Mouse (Mus musculus): ENCODE measurements around the gene Rab38. TPM values are rescaled to one million over a fixed set of nuclear protein-coding genes. Genes with fewer than 3 reads are reported as not detected.

Gene Rab38
- polyA plus RNA-seq, 1 experiment from 2014 or later: 2.4 TPM

DNA sequence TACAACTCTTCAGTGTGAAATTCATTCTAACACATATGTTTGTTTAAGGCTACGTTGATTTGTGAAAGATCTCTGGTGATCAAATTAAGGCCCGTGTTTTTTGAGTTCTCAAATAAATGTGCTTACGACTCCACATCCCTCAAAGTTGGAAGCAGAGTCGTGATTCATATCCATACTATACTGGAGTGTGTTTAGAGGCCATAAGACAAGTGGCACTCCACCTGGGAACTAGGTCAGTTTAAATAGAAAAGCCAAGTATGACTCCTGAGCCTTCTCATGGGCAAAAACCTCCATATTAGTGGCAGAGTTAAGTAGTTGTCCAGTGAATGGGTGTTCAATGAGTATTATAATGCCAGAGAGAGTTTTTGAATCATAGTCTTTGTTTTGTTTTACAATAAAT, 13.4 kb downstream of the Rab38 start:
- Histone ChIP-seq H3K4me1 (no peaks in the 10 kb centered on the region), H3K9me3 (replicated peaks) (no peaks in the 10 kb centered on the region), H3K4me2 (no peak overlapping the region), H3K4me3 (replicated peaks) (no peak overlapping the region), H3K9ac (replicated peaks) (no peak overlapping the region), H3K36me3 (no peaks in the 10 kb centered on the region), H3K27me3 (replicated peaks) (no peaks in the 10 kb centered on the region), H3K27ac (replicated peaks) (no peak overlapping the region)
- WGBS: 74% methylated on average over 4 of the region's 4 CpGs
- no peak for ATAC-seq (ENCODE audit: low FRiP score)

DNA sequence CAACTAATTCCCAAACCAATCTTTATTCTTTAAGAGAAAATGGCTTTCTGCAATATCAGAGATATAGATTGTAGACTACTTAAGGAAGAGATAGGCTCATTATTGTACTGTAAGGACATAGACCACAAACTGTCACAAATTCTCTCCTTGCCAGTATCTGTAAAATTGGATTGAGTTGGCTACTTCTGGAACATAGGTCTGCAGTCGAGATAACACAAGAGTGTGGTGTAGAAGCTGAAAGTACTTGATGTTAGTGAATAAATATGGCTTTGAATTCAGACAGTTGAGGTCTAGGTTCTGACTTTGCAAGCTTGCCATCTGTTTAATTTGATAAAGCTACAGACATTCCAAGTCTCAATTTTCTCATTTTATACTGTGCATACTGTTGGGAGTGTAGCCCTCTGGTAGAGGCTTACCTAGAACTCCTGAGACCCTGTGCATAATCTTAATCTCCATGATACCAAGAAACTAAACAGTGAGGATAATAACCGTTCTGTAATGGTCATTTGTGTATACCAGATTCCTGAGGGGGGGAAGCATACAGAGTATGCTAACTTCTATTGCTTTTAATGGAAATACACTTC, 15.3 kb downstream of the Rab38 start:
- WGBS: 78% methylated on average over 2 of the region's 2 CpGs
- no peaks in the 10 kb centered on the region for H3K9me3 ChIP-seq (replicated peaks)
- H3K4me1 ChIP-seq: no peaks in the 10 kb centered on the region

DNA sequence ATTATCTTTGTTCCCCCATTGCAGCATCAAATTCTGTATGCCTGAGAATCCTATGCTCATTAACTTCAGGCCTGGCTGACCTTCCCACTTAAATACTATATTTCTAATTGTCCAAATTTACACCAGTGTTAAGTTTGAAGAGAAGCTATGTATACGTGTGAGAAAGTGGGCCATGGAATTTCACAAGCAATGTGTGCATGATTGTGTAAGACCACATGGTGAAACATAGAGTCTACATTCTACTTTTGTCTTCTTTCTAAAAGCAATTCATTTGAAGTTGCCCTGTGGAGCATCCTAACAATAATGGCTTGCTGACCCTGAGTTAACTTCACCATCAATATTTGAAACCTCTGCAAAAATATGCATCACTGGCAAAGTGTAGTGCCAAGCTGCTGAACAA, 23.2 kb downstream of the Rab38 start:
- 71% methylated on average over 1 of the region's 1 CpGs for WGBS
- ATAC-seq (ENCODE audit: low FRiP score): no peak

More for the DNA sequence above, 15.3 kb downstream of the Rab38 start:
- no peak overlapping the region for H3K27ac ChIP-seq (replicated peaks)
- H3K4me2 ChIP-seq: no peak overlapping the region
- H3K27me3 ChIP-seq (replicated peaks): no peaks in the 10 kb centered on the region
- ATAC-seq (ENCODE audit: low FRiP score): no peak
- H3K4me3 ChIP-seq (replicated peaks): no peak overlapping the region
- no peak overlapping the region for H3K9ac ChIP-seq (replicated peaks)
- H3K36me3 ChIP-seq: no peaks in the 10 kb centered on the region

DNA sequence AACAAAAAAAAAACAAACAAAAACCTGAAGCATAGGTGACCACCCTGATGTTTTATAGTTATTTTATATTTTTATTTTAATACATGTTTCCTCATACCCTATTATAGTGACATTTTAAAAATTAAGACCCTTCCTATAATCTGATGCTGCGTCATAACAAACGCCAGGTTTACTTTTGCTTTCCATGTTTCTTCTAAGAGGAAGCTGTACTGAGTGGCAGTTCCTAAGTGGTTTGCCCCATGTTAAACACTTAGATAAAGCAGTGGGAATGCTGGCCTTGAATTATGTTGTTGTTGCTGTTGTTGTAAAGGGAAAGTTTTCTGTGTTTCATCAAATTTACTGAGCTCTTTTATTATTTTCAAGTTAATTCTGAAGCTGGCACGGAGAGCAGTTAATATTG, 27.8 kb downstream of the Rab38 start:
- Histone ChIP-seq H3K4me1 (no peaks in the 10 kb centered on the region), H3K4me2 (no peak overlapping the region), H3K4me3 (replicated peaks) (no peak overlapping the region), H3K36me3 (no peaks in the 10 kb centered on the region), H3K27ac (replicated peaks) (no peak overlapping the region), H3K9ac (replicated peaks) (no peak overlapping the region), H3K9me3 (replicated peaks) (no peaks in the 10 kb centered on the region), H3K27me3 (replicated peaks) (no peaks in the 10 kb centered on the region)
- ATAC-seq (ENCODE audit: low FRiP score): no peak
- WGBS: 78% methylated on average over 3 of the region's 3 CpGs

More for the DNA sequence above, 23.2 kb downstream of the Rab38 start:
- H3K4me3 ChIP-seq (replicated peaks): no peak overlapping the region
- no peaks in the 10 kb centered on the region for H3K4me1 ChIP-seq
- no peaks in the 10 kb centered on the region for H3K9me3 ChIP-seq (replicated peaks)
- no peaks in the 10 kb centered on the region for H3K27me3 ChIP-seq (replicated peaks)
- H3K36me3 ChIP-seq: no peaks in the 10 kb centered on the region
- no peak overlapping the region for H3K27ac ChIP-seq (replicated peaks)
- no peak overlapping the region for H3K4me2 ChIP-seq
- no peak overlapping the region for H3K9ac ChIP-seq (replicated peaks)

DNA sequence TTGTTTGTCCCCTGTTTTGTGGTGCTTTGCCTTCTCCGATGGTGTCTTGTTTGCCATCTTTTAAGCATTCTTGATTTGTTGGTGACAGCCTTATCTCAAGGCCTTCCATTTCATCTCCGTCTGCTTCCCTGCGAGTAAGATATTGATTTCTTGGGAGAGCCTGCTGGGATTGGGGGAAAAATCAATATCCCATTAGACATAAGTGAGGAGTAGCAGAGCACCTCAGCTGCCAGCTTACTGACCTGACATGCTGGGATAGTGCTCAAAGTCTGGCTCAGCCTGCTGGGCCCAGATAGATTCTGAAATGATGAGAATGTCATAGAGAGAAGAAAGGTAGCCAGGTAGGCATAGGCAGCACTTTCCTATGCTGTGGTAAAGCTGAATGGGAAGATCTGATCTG, 37.7 kb downstream of the Rab38 start:
- Histone ChIP-seq H3K4me2 (no peak overlapping the region), H3K4me1 (no peaks in the 10 kb centered on the region)
- no peak for ATAC-seq (ENCODE audit: low FRiP score)

DNA sequence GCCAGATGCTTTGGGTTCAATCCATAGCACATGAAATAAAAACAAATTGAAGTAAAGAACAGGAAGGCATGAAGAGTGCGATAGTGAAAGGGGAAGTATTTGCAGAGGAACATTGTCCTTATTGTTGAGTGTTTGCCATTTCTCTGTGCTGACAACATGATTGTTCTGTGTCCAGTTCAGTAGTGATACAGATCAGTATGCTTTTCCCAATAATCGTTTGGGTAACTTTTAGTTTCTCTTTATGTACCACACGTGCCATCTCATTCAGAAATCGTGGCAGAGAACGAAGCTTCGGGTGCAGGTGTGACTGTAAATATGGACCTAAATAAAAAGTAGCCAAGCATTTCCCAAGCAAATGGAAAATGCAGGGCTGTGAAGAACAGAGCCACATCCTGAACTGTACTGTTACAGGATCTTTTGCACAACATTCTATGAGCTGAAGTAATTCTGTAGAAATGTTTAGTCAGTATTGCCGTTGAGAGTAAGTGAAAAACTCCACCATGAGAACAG, 52.1 kb downstream of the Rab38 start:
- Histone ChIP-seq H3K4me2 (no peak overlapping the region), H3K4me3 (replicated peaks) (no peak overlapping the region), H3K9me3 (replicated peaks) (no peaks in the 10 kb centered on the region), H3K27ac (replicated peaks) (no peak overlapping the region), H3K4me1 (no peaks in the 10 kb centered on the region), H3K27me3 (replicated peaks) (no peaks in the 10 kb centered on the region), H3K36me3 (no peaks in the 10 kb centered on the region), H3K9ac (replicated peaks) (no peak overlapping the region)
- no peak for ATAC-seq (ENCODE audit: low FRiP score)
- WGBS: 81% methylated on average over 7 of the region's 7 CpGs

More for the DNA sequence above, 37.7 kb downstream of the Rab38 start:
- Histone ChIP-seq H3K4me3 (replicated peaks) (no peak overlapping the region), H3K36me3 (no peaks in the 10 kb centered on the region), H3K27me3 (replicated peaks) (no peaks in the 10 kb centered on the region), H3K9ac (replicated peaks) (no peak overlapping the region), H3K27ac (replicated peaks) (no peak overlapping the region), H3K9me3 (replicated peaks) (no peaks in the 10 kb centered on the region)
- WGBS: 76% methylated on average over 3 of the region's 3 CpGs

DNA sequence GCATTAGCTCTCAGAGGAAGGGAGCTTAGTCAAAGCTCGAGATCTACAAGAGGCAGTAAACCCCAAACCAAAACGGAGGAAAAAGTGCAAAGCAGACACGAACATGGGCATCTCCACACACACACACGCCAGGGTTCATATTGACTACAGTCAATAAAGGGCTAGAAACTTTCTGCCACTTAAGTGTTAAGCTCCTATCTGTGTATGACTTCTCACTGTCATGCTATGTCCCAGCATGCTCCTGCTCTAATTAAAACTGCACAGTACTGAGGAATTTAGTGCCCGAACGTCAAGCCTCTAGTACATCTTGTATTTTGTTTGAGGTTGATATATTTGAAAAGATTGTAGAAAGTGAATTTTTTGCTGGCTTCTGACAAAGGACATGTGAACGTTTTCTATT, 52.6 kb downstream of the Rab38 start:
- Histone ChIP-seq H3K9ac (replicated peaks) (no peak overlapping the region), H3K36me3 (no peaks in the 10 kb centered on the region), H3K27me3 (replicated peaks) (no peaks in the 10 kb centered on the region), H3K4me2 (no peak overlapping the region), H3K4me1 (no peaks in the 10 kb centered on the region), H3K9me3 (replicated peaks) (no peaks in the 10 kb centered on the region), H3K4me3 (replicated peaks) (no peak overlapping the region), H3K27ac (replicated peaks) (no peak overlapping the region)
- no peak for ATAC-seq (ENCODE audit: low FRiP score)
- 81% methylated on average over 7 of the region's 7 CpGs for WGBS

DNA sequence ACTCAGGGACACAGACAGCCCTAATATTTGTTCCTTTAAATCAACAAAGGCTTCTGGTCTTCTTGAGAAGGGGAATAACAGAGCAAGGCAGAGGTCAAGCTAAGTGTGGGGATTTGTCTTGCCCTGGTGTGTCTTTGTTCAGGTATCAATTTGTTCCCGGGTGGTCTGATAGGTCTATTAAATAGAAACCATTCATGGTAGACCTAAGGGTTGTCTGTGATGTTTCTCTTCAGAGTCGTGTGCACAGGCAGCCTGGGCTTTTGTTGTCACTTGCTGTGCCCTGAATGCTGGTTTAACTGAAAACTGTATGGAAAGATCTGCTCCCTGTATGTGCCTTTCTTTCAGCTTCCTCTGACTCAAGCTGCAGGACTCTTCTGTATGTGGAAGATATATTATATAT, 60.9 kb downstream of the Rab38 start:
- H3K36me3 ChIP-seq: no peaks in the 10 kb centered on the region
- H3K4me2 ChIP-seq: no peak overlapping the region
- no peak overlapping the region for H3K27ac ChIP-seq (replicated peaks)
- no peaks in the 10 kb centered on the region for H3K4me1 ChIP-seq
- WGBS: 8% methylated on average over 2 of the region's 2 CpGs
- no peak overlapping the region for H3K9ac ChIP-seq (replicated peaks)
- H3K9me3 ChIP-seq (replicated peaks): no peaks in the 10 kb centered on the region
- ATAC-seq (ENCODE audit: low FRiP score): no peak
- H3K4me3 ChIP-seq (replicated peaks): no peak overlapping the region
- no peaks in the 10 kb centered on the region for H3K27me3 ChIP-seq (replicated peaks)

DNA sequence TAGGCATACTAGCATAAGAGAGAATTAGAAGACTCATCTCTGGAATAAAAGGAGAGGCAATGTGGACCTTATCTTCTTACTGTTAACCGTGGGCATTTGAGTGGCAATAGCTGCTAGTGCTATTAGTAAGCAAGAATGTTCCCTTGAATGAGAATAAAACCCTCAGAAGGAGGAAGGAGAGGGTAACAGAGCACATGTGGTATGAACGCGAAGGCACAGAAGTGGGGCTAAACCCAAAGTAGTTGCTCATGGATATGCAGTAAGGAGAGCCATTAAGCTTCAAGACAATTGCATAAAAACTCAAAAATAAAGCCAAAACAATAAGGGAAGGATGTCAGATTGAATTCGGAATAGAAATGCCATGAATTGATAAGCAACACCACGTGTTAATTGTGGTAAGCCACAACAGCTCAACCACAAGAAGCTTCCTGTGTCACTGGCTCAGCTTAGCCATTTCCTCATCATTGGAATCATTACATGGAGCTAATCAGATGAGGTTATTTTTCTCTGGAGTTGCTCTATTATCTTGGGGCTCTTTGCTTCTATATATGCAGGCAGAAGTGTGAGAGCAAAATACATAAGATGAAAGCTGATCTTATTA, 72.2 kb downstream of the Rab38 start:
- Histone ChIP-seq H3K9ac (replicated peaks) (no peak overlapping the region), H3K27ac (replicated peaks) (no peak overlapping the region), H3K4me3 (replicated peaks) (no peak overlapping the region), H3K9me3 (replicated peaks) (no peaks in the 10 kb centered on the region), H3K4me2 (no peak overlapping the region), H3K36me3 (no peaks in the 10 kb centered on the region), H3K4me1 (no peaks in the 10 kb centered on the region), H3K27me3 (replicated peaks) (no peaks in the 10 kb centered on the region)
- 87% methylated on average over 5 of the region's 5 CpGs for WGBS
- no peak for ATAC-seq (ENCODE audit: low FRiP score)

DNA sequence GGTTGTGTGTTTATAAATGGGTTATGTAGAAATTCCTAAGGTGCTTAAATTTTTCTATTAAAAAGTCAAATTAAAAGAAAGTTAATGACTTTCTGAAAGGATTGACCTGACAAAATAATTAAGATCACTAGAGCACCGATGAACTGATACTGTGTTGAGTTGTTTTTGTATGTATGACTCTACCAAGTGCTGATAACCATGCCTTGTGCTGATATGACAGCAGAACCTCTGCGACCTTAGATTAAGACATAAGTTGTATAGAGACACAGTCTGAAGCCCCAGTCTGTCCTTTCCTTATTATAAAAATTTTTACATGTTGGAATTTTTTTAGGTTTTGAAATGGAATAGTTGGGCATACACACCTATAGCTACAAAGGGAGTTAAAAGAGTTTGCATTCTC, 79.7 kb downstream of the Rab38 start:
- no peak overlapping the region for H3K9ac ChIP-seq (replicated peaks)
- no peaks in the 10 kb centered on the region for H3K27me3 ChIP-seq (replicated peaks)
- H3K4me1 ChIP-seq: no peaks in the 10 kb centered on the region
- H3K9me3 ChIP-seq (replicated peaks): no peaks in the 10 kb centered on the region
- WGBS: 94% methylated on average over 2 of the region's 2 CpGs
- ATAC-seq (ENCODE audit: low FRiP score): no peak
- H3K4me2 ChIP-seq: no peak overlapping the region
- no peak overlapping the region for H3K4me3 ChIP-seq (replicated peaks)
- H3K36me3 ChIP-seq: no peaks in the 10 kb centered on the region
- H3K27ac ChIP-seq (replicated peaks): no peak overlapping the region

DNA sequence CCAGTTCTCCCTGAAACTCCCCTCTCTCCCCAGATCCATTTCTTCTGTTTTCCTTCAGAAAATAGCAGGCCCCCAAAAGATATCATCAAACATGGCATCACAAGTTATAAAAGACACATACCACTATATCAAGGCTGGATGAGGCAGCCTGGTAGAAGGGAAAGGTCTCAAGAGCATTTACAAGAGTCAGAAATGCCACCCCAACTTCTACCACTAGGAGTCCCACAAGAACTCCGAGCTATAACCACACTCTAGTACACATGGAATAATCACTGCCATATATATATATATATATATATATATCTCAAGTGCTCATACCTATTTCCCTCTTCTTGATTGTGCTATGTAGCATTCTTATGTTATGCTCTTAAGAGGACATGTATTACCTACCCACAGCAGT, 92.4 kb downstream of the Rab38 start:
- no peak overlapping the region for H3K4me2 ChIP-seq
- H3K9ac ChIP-seq (replicated peaks): no peak overlapping the region
- no peak for ATAC-seq (ENCODE audit: low FRiP score)
- 85% methylated on average over 1 of the region's 1 CpGs for WGBS
- H3K27me3 ChIP-seq (replicated peaks): no peaks in the 10 kb centered on the region
- no peak overlapping the region for H3K27ac ChIP-seq (replicated peaks)
- no peaks in the 10 kb centered on the region for H3K36me3 ChIP-seq
- no peaks in the 10 kb centered on the region for H3K9me3 ChIP-seq (replicated peaks)
- no peak overlapping the region for H3K4me3 ChIP-seq (replicated peaks)
- H3K4me1 ChIP-seq: no peaks in the 10 kb centered on the region

DNA sequence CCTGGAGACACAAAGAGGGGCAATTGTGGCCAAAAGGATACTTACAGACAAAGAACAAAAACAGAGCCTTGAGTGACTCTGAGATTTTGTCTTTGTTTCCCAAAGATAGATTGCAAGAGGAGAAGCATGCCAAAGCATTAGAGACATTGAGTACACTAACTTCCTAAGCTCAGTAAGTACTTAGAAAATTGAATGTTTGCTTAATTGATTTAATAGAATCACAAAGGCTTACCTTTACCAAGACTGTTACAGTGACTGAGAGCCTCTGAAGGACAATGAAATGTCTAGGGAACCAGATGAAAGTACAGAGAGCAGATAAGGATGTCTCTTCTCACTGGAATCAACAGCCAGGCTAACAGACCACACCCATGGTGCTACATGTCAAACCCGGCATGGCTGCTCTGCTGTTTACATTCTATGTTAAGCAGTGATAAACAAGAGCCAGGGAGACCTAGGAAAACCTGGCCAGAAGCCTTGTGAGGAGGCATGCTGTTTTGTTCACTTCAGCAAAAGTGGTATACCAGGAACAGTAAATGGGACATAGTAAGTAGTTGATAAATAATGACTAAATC, 97.1 kb downstream of the Rab38 start:
- Histone ChIP-seq H3K4me2 (no peak overlapping the region), H3K27me3 (replicated peaks) (no peaks in the 10 kb centered on the region), H3K9ac (replicated peaks) (no peak overlapping the region), H3K9me3 (replicated peaks) (no peaks in the 10 kb centered on the region), H3K27ac (replicated peaks) (no peak overlapping the region), H3K4me3 (replicated peaks) (no peak overlapping the region), H3K36me3 (no peaks in the 10 kb centered on the region), H3K4me1 (no peaks in the 10 kb centered on the region)
- 61% methylated on average over 1 of the region's 1 CpGs for WGBS
- ATAC-seq (ENCODE audit: low FRiP score): no peak

Data from neural tube, embryonic 15.5 days (tissue).